Mouse (Mus musculus) CH12.LX (cell line): Measurements from ENCODE around the gene Cdc42ep1. TPM values are rescaled to one million over a fixed set of nuclear protein-coding genes. Genes with fewer than 3 reads are reported as not detected.
"Not testable (repeated sequence)": the region's sequence is repeated elsewhere in the genome, so short reads cannot be mapped to it uniquely, and the experiment has no call there.

ENCODE experiments used
- DNase-seq: peaks from one replicate; pipeline ENCODE4 v3.0.0-alpha.2; 2013; ENCODE audit errors: extremely low read depth
- H3K27ac ChIP-seq: 2 replicates; pipeline ENCODE4 v1.5.1; 2012; ENCODE audit warnings: low read depth, mild to moderate bottlenecking, control low read depth, moderate library complexity; ENCODE audit not compliant: insufficient read depth
- H3K27me3 ChIP-seq: replicated peaks from 2 replicates; pipeline ENCODE3; 2012; ENCODE audit warnings: inconsistent platforms
- H3K36me3 ChIP-seq, 2 experiments: replicated peaks in 1 of 2; 2 replicates each; pipeline versions ENCODE3 to v1.6.1; 2012; ENCODE audit warnings: inconsistent platforms in 1 of 2, low read length in 1 of 2, mild to moderate bottlenecking in 1 of 2, mixed read lengths in 1 of 2, moderate library complexity in 1 of 2; ENCODE audit not compliant: control insufficient read depth in 1 of 2, insufficient read depth in 1 of 2
- H3K4me1 ChIP-seq, 2 experiments: 2 replicates each; pipeline ENCODE4 v1.6.1; 2012; ENCODE audit warnings: inconsistent platforms in 1 of 2, moderate library complexity in 1 of 2; ENCODE audit not compliant: insufficient read depth in 2 of 2, control insufficient read depth in 1 of 2
- H3K4me2 ChIP-seq: 2 replicates; pipeline ENCODE4 v1.6.1; 2012; ENCODE audit warnings: low read depth, mild to moderate bottlenecking, control low read depth; ENCODE audit not compliant: poor library complexity, insufficient read depth, severe bottlenecking
- H3K4me3 ChIP-seq, 3 experiments: fragments of 150-350 bp in 1 of 3; sonication (generic) in 1 of 3; replicated peaks in 1 of 3; 2 replicates each; pipeline versions ENCODE3 to v1.5.1; 2011 to 2012; ENCODE audit warnings: low read depth in 2 of 3, low read length in 2 of 3, mild to moderate bottlenecking in 2 of 3, moderate library complexity in 2 of 3, control low read depth in 1 of 3, improper control_type of control experiment in 1 of 3, inconsistent platforms in 1 of 3, mixed read lengths in 1 of 3; ENCODE audit not compliant: poor library complexity in 1 of 3
- H3K79me2 ChIP-seq: replicated peaks from 2 replicates; pipeline ENCODE4 v1.6.1; 2012; ENCODE audit warnings: mild to moderate bottlenecking, moderate library complexity; ENCODE audit not compliant: control insufficient read depth, poor library complexity, insufficient read depth, severe bottlenecking; ENCODE audit errors: extremely low read depth
- H3K9ac ChIP-seq: 2 replicates; pipeline ENCODE4 v1.6.1; 2012; ENCODE audit warnings: low read depth, mild to moderate bottlenecking, control low read depth, moderate library complexity; ENCODE audit not compliant: insufficient read depth
- H3K9me3 ChIP-seq: replicated peaks from 2 replicates; pipeline ENCODE3; 2012; ENCODE audit warnings: low read length, inconsistent platforms, mixed read lengths
- BHLHE40 ChIP-seq: IDR thresholded peaks from 2 replicates; pipeline ENCODE4 v1.6.1; 2011; ENCODE audit warnings: mild to moderate bottlenecking, low read depth, low read length, improper control_type of control experiment
- CHD2 ChIP-seq: IDR thresholded peaks from 2 replicates; pipeline ENCODE4 v1.6.1; 2011; ENCODE audit warnings: low read length, improper control_type of control experiment
- CTCF ChIP-seq, 2 experiments: IDR thresholded peaks in 1 of 2; conservative IDR thresholded peaks in 1 of 2; 2 replicates each; pipeline ENCODE4 v1.5.1; 2011 to 2012; ENCODE audit warnings: low read depth in 2 of 2, low read length in 2 of 2, improper control_type of control experiment in 1 of 2, inconsistent platforms in 1 of 2, mild to moderate bottlenecking in 1 of 2, moderate library complexity in 1 of 2
- E2F4 ChIP-seq: IDR thresholded peaks from 2 replicates; pipeline ENCODE4 v1.6.1; 2011; ENCODE audit warnings: low read depth, low read length, improper control_type of control experiment; ENCODE audit not compliant: insufficient replicate concordance
- EP300 ChIP-seq: IDR thresholded peaks from 2 replicates; pipeline ENCODE4 v1.6.1; 2011; ENCODE audit warnings: low read length, improper control_type of control experiment
- ETS1 ChIP-seq: conservative IDR thresholded peaks from 2 replicates; pipeline ENCODE4 v1.6.1; 2012; ENCODE audit warnings: low read depth, mild to moderate bottlenecking, inconsistent platforms, low read length, improper control_type of control experiment, moderate library complexity
- GABPA ChIP-seq: IDR thresholded peaks from 2 replicates; pipeline ENCODE4 v1.6.1; 2012; ENCODE audit warnings: low read depth, low read length, improper control_type of control experiment, inconsistent platforms; ENCODE audit not compliant: insufficient replicate concordance
- HCFC1 ChIP-seq: IDR thresholded peaks from 2 replicates; pipeline ENCODE4 v1.6.1; 2012; ENCODE audit warnings: low read depth, mild to moderate bottlenecking, inconsistent platforms, low read length, improper control_type of control experiment
- IRF4 ChIP-seq: IDR thresholded peaks from 2 replicates; pipeline ENCODE4 v1.6.1; 2014; ENCODE audit warnings: low read depth, mild to moderate bottlenecking, inconsistent platforms, low read length, improper control_type of control experiment
- JUN ChIP-seq: IDR thresholded peaks from 2 replicates; pipeline ENCODE4 v1.6.1; 2011; ENCODE audit warnings: low read depth, mild to moderate bottlenecking, low read length, improper control_type of control experiment, moderate library complexity; ENCODE audit not compliant: insufficient read depth
- JUND ChIP-seq: conservative IDR thresholded peaks from 2 replicates; pipeline ENCODE4 v1.6.1; 2011; ENCODE audit warnings: low read depth, low read length, improper control_type of control experiment
- MAFK ChIP-seq: IDR thresholded peaks from 2 replicates; pipeline ENCODE4 v1.6.1; 2011; ENCODE audit warnings: low read length, improper control_type of control experiment; ENCODE audit not compliant: insufficient replicate concordance
- MAX ChIP-seq: IDR thresholded peaks from 2 replicates; pipeline ENCODE4 v1.6.1; 2011; ENCODE audit warnings: low read length, improper control_type of control experiment
- MEF2A ChIP-seq: IDR thresholded peaks from 2 replicates; pipeline ENCODE4 v1.6.1; 2014; ENCODE audit warnings: low read depth, mild to moderate bottlenecking, inconsistent platforms, low read length, improper control_type of control experiment, borderline replicate concordance
- MXI1 ChIP-seq: IDR thresholded peaks from 2 replicates; pipeline ENCODE4 v1.6.1; 2011; ENCODE audit warnings: mild to moderate bottlenecking, low read depth, low read length, improper control_type of control experiment
- MYC ChIP-seq: IDR thresholded peaks from 2 replicates; pipeline ENCODE4 v1.6.1; 2011; ENCODE audit warnings: low read depth, mild to moderate bottlenecking, improper control_type of control experiment, low read length
- NRF1 ChIP-seq: IDR thresholded peaks from 2 replicates; pipeline ENCODE4 v1.6.1; 2014; ENCODE audit warnings: low read depth, mild to moderate bottlenecking, inconsistent platforms, low read length, improper control_type of control experiment, moderate library complexity
- POLR2AphosphoS2 ChIP-seq: IDR thresholded peaks from 2 replicates; pipeline ENCODE4 v1.6.1; 2011; ENCODE audit warnings: low read depth, low read length, improper control_type of control experiment
- RAD21 ChIP-seq: IDR thresholded peaks from 2 replicates; pipeline ENCODE4 v1.6.1; 2011; ENCODE audit warnings: low read depth, mild to moderate bottlenecking, low read length, improper control_type of control experiment, moderate library complexity
- RCOR1 ChIP-seq: conservative IDR thresholded peaks from 2 replicates; pipeline ENCODE4 v1.6.1; 2012; ENCODE audit warnings: low read depth, mild to moderate bottlenecking, inconsistent platforms, low read length, improper control_type of control experiment
- SIN3A ChIP-seq: IDR thresholded peaks from 2 replicates; pipeline ENCODE4 v1.6.1; 2012; ENCODE audit warnings: low read length, improper control_type of control experiment, inconsistent platforms
- TBP ChIP-seq: conservative IDR thresholded peaks from 2 replicates; pipeline ENCODE4 v1.6.1; 2011; ENCODE audit warnings: low read depth, low read length, improper control_type of control experiment
- TCF12 ChIP-seq: IDR thresholded peaks from 2 replicates; pipeline ENCODE4 v1.6.1; 2014; ENCODE audit warnings: low read depth, mild to moderate bottlenecking, inconsistent platforms, low read length, improper control_type of control experiment
- ZC3H11A ChIP-seq: IDR thresholded peaks from 2 replicates; pipeline ENCODE4 v1.6.1; 2012; ENCODE audit warnings: low read depth, mild to moderate bottlenecking, inconsistent platforms, low read length, improper control_type of control experiment
- ZNF384 ChIP-seq: IDR thresholded peaks from 2 replicates; pipeline ENCODE4 v1.6.1; 2012; ENCODE audit warnings: low read depth, low read length, improper control_type of control experiment, inconsistent platforms
- dilution Hi-C: fragments of 300-500 bp; cut with MboI; formaldehyde crosslinking; loops from 2 replicates; pipeline ENCODE4 v1.14.3; 2020; ENCODE audit warnings: low sequenced_read_pairs; ENCODE audit not compliant: extremely low pct_unique_long_range_greater_than_20kb, extremely low pct_ligation_motif_present
- in situ Hi-C: fragments of 300-500 bp; cut with MboI; formaldehyde crosslinking; loops from 3 replicates; pipeline ENCODE4 v1.14.3; 2019; ENCODE audit warnings: low sequenced_read_pairs, low pct_ligation_motif_present, low pct_unique_long_range_greater_than_20kb, mixed read lengths
- polyA plus RNA-seq: library from polyadenylated mRNA; unstranded; fragments of >175 nt; gene quantifications from 2 replicates; pipeline ENCODE4 v1.2.1, GENCODE M21; 2012; ENCODE audit warnings: low read depth; ENCODE audit not compliant: insufficient read length
- total RNA-seq, 2 experiments: library from RNA; depleted of rRNA; stranded (reverse); fragments of 300-350 nt in 1 of 2; fragments of >200 nt in 1 of 2; gene quantifications; 2 replicates each; pipeline ENCODE4 v1.2.3; 2012 to 2014

The Cdc42ep1 gene
- total and polyA plus RNA-seq, 3 experiments, result not detected

DNA sequence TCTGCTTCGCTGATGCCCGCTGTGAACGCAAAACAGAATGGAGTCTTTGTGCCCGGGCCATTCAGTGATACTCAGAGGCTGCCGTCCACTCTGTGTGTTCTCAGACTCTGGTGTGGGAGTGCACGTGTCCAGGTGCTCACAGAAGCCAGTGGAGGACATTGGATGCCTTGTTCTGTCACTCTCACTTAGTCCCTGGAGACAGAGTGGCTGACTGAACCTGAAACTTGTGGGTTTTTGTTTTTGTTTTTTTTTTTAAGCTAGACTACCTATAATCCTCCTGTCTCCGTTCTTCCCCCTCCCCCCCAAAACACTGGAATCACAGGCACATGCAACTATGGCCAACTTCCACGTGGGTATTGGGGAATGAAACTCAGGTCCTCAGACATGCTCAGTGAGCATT is 3.9 kb downstream of the Cdc42ep1 start:
- Histone ChIP-seq H3K4me1 (peaks cover 4 to 20% of the 10 kb centered on the region in 2 experiments; a peak in 3 of 4 replicates), H3K9me3 (no peaks in the 10 kb centered on the region), H3K4me3 (no peak overlapping the region), H3K79me2 (no peaks in the 10 kb centered on the region), H3K27ac (no peak overlapping the region), H3K4me2 (no peak overlapping the region), H3K36me3 (no peaks in the 10 kb centered on the region), H3K9ac (no peak overlapping the region), H3K27me3 (peaks cover 96% of the 10 kb centered on the region)
- dilution Hi-C loops (loop anchor here (25.0 kb wide), 1 partner anchor 109 kb away; no protein-coding TSS in a partner anchor), in situ Hi-C loops (loop anchor here (10.0 kb wide), 1 partner anchor 222 kb away; no protein-coding TSS in a partner anchor)
- TF ChIP-seq MAFK, result 0 out of 2 replicates have a peak, but pooled peaks have one; percentile 44
- peak; percentile 93 for TF ChIP-seq IRF4
- TF ChIP-seq RAD21, result no peak
- TF ChIP-seq JUN, result peak; percentile 32; the same call in 1 of the 2 replicates
- TF ChIP-seq MXI1, result no peak
- TF ChIP-seq TCF12, result peak; percentile 47; the same call in 1 of the 2 replicates
- peak; percentile 78 for TF ChIP-seq ZNF384
- peak; percentile 45; the same call in 1 of the 2 replicates for TF ChIP-seq MYC
- no peak for TF ChIP-seq RCOR1
- TF ChIP-seq NRF1, result no peak
- TF ChIP-seq ETS1, result peak; percentile 24; the same call in 1 of the 2 replicates
- no peak for TF ChIP-seq CHD2
- peak; percentile 67 for TF ChIP-seq EP300
- 0 out of 2 replicates have a peak, but pooled peaks have one; percentile 49 for TF ChIP-seq JUND
- no peak for TF ChIP-seq GABPA
- no peak for TF ChIP-seq CTCF (conservative IDR thresholded peaks at IDR 0.05 in 1 of 2, IDR thresholded peaks at IDR 0.05 in 1 of 2; ENCODE audit: low read depth in 2 of 2, low read length in 2 of 2)
- TF ChIP-seq MEF2A, result 0 out of 2 replicates have a peak, but pooled peaks have one; percentile 16
- 0 out of 2 replicates have a peak, but pooled peaks have one; percentile 27 for TF ChIP-seq MAX
- TF ChIP-seq SIN3A, result no peak
- no peak for TF ChIP-seq TBP
- no peak for TF ChIP-seq ZC3H11A
- TF ChIP-seq HCFC1, result no peak
- TF ChIP-seq E2F4, result no peak
- peak; percentile 94 for TF ChIP-seq BHLHE40
- no peak for TF ChIP-seq POLR2AphosphoS2
- DNase-seq, result peak; percentile 28

DNA sequence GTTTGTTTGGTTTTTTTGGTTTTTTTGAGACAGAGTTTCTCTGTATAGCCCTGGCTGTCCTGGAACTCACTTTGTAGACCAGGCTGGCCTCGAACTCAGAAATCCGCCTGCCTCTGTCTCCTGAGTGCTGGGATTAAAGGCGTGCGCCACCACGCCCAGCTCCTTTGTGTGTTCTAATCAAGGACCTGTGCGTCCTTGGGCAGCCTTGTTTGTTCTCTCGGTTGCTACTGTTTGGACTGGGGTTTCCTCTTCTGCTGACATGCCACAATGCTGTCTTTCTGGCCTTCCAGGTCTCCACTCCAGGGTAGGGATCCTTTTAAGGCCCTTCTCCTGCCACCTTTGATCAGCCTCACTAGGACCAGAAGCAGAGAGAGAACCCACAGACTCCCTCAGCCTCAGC is 4.4 kb downstream of the Cdc42ep1 start:
- not testable (repeated sequence) for H3K27ac ChIP-seq, H3K36me3 ChIP-seq, DNase-seq, H3K9ac ChIP-seq, H3K9me3 ChIP-seq, H3K79me2 ChIP-seq, H3K4me3 ChIP-seq, H3K4me2 ChIP-seq
- dilution Hi-C loops, result loop anchor here (25.0 kb wide), 1 partner anchor 110 kb away; no protein-coding TSS in a partner anchor
- Histone ChIP-seq H3K4me1 (peaks cover 4 to 20% of the 10 kb centered on the region in 2 experiments; a peak in 3 of 4 replicates), H3K27me3 (peaks cover 93% of the 10 kb centered on the region)
- in situ Hi-C loops, result loop anchor here (10.0 kb wide), 1 partner anchor 222 kb away; no protein-coding TSS in a partner anchor
